Mouse (Mus musculus) forebrain, embryonic 10.5 days (tissue): ENCODE data around the gene Fam189a1. TPM values are rescaled to one million over a fixed set of nuclear protein-coding genes. Genes with fewer than 3 reads are reported as not detected.

Experiments used
- DNase-seq: peaks from one replicate; pipeline ENCODE4 v3.0.0-alpha.2; 2017; ENCODE audit warnings: low spot score; ENCODE audit errors: extremely low spot score
- H3K27ac ChIP-seq: fragments of 300-500 bp; sonication (generic); 2 replicates; pipeline ENCODE4 v1.5.1; 2016; ENCODE audit warnings: mild to moderate bottlenecking
- H3K27me3 ChIP-seq: fragments of 300-500 bp; sonication (generic); 2 replicates; pipeline ENCODE4 v1.6.1; 2016; ENCODE audit warnings: mild to moderate bottlenecking; ENCODE audit not compliant: poor library complexity, severe bottlenecking
- H3K36me3 ChIP-seq: fragments of 300-500 bp; sonication (generic); replicated peaks from 2 replicates; pipeline ENCODE4 v1.6.1; 2016; ENCODE audit warnings: mild to moderate bottlenecking, moderate library complexity
- H3K4me1 ChIP-seq: fragments of 300-500 bp; sonication (generic); 2 replicates; pipeline ENCODE4 v1.6.1; 2016
- H3K4me3 ChIP-seq: fragments of 300-500 bp; sonication (generic); 2 replicates; pipeline ENCODE4 v1.5.1; 2016; ENCODE audit warnings: mild to moderate bottlenecking, moderate library complexity
- H3K9me3 ChIP-seq: fragments of 300-500 bp; sonication (generic); 2 replicates; pipeline ENCODE4 v1.6.1; 2016; ENCODE audit warnings: mild to moderate bottlenecking, moderate library complexity
- WGBS: fragments of 180-500 bp; shearing (Covaris S2); methylation state at CpG from one replicate; pipeline ENCODE4 v1.1.7; 2016; 5-methylcytosine and 5-hydroxymethylcytosine counted together
- polyA plus RNA-seq: library from polyadenylated mRNA; unstranded; fragments of >200 nt; fragmentation: Nextera tagmentation; extraction: Ambion mirVana; gene quantifications from 2 replicates; pipeline ENCODE4 v1.2.1, GENCODE M21; 2016

Fam189a1 gene
- polyA plus RNA-seq, 1 experiment from 2014 or later: 1.0 TPM

DNA sequence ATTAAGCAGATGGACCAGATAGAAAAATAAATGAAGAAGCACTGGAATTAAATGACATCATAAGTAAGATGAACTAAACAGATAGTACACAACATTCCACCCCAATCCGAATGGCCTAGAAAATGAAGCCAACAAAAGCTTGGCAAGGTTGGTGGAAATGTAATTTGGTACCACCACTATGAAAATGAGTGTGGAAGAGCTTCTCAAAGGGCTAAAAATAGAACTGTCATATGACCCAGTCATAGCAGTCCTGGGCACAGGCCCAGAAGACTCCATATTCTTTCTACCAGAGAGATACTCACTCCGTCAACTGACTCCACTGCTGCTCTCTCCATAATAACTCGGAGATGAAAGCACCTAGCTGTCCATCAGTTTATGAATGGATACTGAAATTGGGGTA lies 310.3 kb downstream of the Fam189a1 start:
- Histone ChIP-seq H3K27me3 (no peaks in the 10 kb centered on the region), H3K4me1 (peaks cover 12% of the 10 kb centered on the region), H3K36me3 (no peaks in the 10 kb centered on the region), H3K27ac (no peak overlapping the region), H3K9me3 (no peaks in the 10 kb centered on the region), H3K4me3 (no peak overlapping the region)
- WGBS: 92% methylated on average over 3 of the region's 3 CpGs
- no peak for DNase-seq

DNA sequence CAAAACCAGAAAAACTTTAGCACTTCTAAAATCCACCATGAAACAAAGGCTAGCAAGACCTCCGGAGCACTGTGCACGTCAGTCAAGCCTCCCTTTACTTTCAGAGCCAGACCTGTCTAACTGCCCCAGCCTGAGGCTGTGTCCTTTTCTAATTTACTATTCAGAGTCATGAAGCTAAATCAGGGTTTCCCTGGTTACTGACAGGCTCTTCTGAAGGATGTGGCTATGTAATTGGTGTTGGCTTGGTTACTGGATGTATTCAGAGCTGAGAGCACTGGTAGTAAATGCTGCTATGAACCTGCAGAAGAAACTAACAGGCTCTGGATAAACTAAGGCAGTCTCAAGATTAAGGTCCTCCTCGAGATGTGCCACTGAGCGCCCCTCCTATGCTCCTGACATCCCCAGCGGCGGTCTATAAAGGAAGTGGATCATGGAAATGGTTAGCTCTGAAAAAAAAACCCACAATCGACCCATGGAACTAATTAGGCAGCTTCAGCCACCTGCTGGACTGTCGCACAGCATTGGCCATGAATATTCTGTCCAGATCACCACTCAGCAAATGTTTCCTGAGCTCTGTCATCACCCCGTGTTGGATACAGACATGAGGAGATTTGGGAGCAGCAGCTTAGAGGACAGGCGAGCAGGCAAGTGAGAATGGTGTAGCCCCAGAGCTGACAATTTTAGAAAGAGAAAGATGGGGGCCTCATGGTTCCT lies 315.3 kb downstream of the Fam189a1 start:
- 54% methylated on average over 10 of the region's 10 CpGs for WGBS
- H3K4me1 ChIP-seq: peaks cover 29% of the 10 kb centered on the region
- no peaks in the 10 kb centered on the region for H3K36me3 ChIP-seq
- peak overlapping the region; percentile 80; the same call in 1 of the 2 replicates for H3K27ac ChIP-seq
- DNase-seq: peak; percentile 19
- no peak overlapping the region for H3K4me3 ChIP-seq
- no peaks in the 10 kb centered on the region for H3K9me3 ChIP-seq
- H3K27me3 ChIP-seq: peaks cover 12% of the 10 kb centered on the region; the same call in 1 of the 2 replicates

GRCm38 (mm10) chr7:64840576-64840895 lies 315.8 kb downstream of the Fam189a1 start:
- Histone ChIP-seq H3K4me3 (peak overlapping the region; percentile 53), H3K36me3 (no peaks in the 10 kb centered on the region), H3K27ac (peak overlapping the region; percentile 80), H3K27me3 (peaks cover 12% of the 10 kb centered on the region; the same call in 1 of the 2 replicates), H3K9me3 (no peaks in the 10 kb centered on the region), H3K4me1 (peaks cover 29% of the 10 kb centered on the region)
- WGBS: 76% methylated on average over 1 of the region's 1 CpGs
- DNase-seq: no peak

DNA sequence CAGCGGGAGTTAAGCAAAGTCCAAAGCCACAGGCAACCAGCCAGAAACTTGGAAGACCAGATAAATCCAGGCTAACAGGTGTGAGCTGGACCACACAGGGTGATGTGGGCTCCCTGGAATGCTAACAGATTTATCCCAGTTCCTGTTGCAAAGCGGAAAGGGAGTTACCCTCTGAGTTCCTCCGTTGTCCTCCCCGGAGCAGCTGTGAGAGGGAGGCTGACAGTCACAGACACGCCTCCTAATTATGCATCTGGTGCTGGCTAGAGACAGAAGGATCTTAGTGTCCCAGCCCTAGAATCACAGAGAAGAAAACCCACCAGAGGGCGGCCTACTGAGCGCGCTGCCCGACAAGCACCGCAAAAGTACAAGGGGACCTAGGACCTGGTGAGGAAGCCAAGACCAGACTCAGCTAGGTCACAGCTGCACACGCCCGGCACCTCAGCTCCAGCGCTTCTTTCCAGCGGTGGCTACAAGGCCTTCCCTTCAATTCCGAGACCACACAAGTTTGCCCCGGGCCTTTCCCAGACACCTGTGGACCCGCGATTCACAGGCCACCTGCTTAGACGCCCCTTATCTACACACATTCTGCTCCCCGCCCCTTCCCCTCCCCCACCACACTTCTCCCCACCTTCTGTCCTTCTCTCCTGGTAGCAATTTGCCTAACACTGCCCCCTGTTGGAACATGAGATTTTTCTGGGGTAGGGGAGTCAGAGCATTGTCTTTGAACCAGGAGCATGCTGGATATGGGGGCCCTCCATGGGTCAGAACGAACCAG lies 316.4 kb downstream of the Fam189a1 start:
- Histone ChIP-seq H3K27me3 (peaks cover 12% of the 10 kb centered on the region; the same call in 1 of the 2 replicates), H3K36me3 (no peaks in the 10 kb centered on the region), H3K4me3 (peak overlapping the region; percentile 53), H3K4me1 (peaks cover 29% of the 10 kb centered on the region), H3K9me3 (no peaks in the 10 kb centered on the region), H3K27ac (peak overlapping the region; percentile 80)
- DNase-seq: peak; percentile 64
- 1% methylated on average over 21 of the region's 21 CpGs for WGBS

GRCm38 (mm10) chr7:64839281-64839680 lies 317.1 kb downstream of the Fam189a1 start:
- DNase-seq: no peak
- 67% methylated on average over 2 of the region's 2 CpGs for WGBS
- Histone ChIP-seq H3K27ac (peak overlapping the region; percentile 80; the same call in 1 of the 2 replicates), H3K36me3 (no peaks in the 10 kb centered on the region), H3K4me1 (peaks cover 29% of the 10 kb centered on the region), H3K4me3 (peak overlapping the region; percentile 53; the same call in 1 of the 2 replicates), H3K9me3 (no peaks in the 10 kb centered on the region), H3K27me3 (peaks cover 12% of the 10 kb centered on the region; the same call in 1 of the 2 replicates)

GRCm38 (mm10) chr7:64830214-64830995 lies 326.0 kb downstream of the Fam189a1 start:
- Histone ChIP-seq H3K4me1 (peaks cover 3% of the 10 kb centered on the region; the same call in 1 of the 2 replicates), H3K36me3 (no peaks in the 10 kb centered on the region), H3K27ac (no peak overlapping the region), H3K27me3 (no peaks in the 10 kb centered on the region), H3K4me3 (no peak overlapping the region), H3K9me3 (no peaks in the 10 kb centered on the region)
- WGBS: 63% methylated on average over 5 of the region's 5 CpGs
- DNase-seq: no peak

DNA sequence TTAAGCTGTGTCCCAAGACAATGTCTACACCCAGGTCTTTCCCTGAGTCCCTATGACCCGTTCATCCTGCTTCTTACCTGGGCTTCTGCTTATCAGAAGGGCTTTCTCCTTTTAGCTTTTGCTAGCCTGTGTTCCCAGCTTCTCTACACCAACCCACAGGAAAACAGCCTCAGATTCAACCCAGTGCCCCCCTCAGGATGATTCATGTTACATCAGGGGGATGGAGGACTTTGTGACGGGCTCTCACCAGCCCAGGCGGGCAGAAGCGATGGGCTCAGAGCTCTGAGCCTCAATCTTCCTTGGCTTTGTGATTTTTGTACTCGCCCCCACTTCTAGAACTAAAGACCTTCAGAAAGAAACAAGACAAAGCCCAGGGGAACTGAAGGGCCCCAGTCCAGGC lies 335.3 kb downstream of the Fam189a1 start:
- DNase-seq: no peak
- Histone ChIP-seq H3K9me3 (no peaks in the 10 kb centered on the region), H3K4me3 (no peak overlapping the region), H3K27ac (no peak overlapping the region), H3K36me3 (no peaks in the 10 kb centered on the region), H3K4me1 (no peaks in the 10 kb centered on the region), H3K27me3 (no peaks in the 10 kb centered on the region)
- WGBS: 73% methylated on average over 5 of the region's 5 CpGs

DNA sequence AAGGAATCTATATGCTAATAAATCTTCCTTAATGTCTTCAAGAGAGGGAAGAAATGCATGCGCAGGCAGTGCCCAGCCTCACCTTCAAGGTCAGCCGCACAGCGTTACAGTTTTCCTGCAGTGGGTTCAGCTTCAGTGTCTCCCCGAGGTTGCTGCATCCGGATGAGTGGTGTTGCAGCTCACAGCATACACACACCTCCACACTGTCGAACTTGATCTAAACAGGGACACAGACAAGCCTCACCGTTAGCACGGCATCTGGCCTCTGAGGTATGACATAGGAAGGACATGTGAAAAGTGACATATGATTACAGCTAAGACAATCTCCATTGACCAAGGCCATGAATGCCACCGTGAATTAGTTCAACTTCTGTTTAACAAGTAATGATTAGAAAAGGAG lies 336.7 kb downstream of the Fam189a1 start:
- H3K9me3 ChIP-seq: no peaks in the 10 kb centered on the region
- no peak for DNase-seq
- no peaks in the 10 kb centered on the region for H3K36me3 ChIP-seq
- WGBS: 93% methylated on average over 9 of the region's 9 CpGs
- H3K27ac ChIP-seq: no peak overlapping the region
- no peak overlapping the region for H3K4me3 ChIP-seq
- no peaks in the 10 kb centered on the region for H3K27me3 ChIP-seq
- no peaks in the 10 kb centered on the region for H3K4me1 ChIP-seq

DNA sequence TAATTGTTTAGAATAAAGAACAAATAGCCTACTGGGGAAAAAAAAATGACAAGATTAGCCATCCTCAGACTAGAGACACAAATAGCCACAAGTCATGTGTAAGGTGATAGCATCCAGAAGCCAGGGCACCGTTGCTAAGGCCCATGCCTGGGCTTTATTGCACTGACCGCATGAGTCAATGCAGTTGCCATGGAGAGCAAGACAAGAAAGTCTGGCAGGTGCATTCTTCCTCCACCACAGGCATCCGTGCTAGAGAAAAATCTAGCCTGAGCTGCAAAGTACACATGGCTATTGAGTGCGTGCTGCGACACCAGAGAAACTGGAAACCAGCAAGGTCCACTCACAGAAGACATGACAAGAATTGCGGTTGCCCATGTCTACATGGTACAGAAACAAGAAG lies 347.5 kb downstream of the Fam189a1 start:
- WGBS: 58% methylated on average over 6 of the region's 6 CpGs
- Histone ChIP-seq H3K9me3 (no peaks in the 10 kb centered on the region), H3K27ac (no peak overlapping the region), H3K27me3 (peaks cover 5% of the 10 kb centered on the region; the same call in 1 of the 2 replicates), H3K4me1 (peaks cover 17% of the 10 kb centered on the region), H3K36me3 (no peaks in the 10 kb centered on the region), H3K4me3 (no peak overlapping the region)
- DNase-seq: peak; percentile 39

GRCm38 (mm10) chr7:64805100-64805499 lies 351.3 kb downstream of the Fam189a1 start:
- 80% methylated on average over 8 of the region's 8 CpGs for WGBS
- no peak overlapping the region for H3K27ac ChIP-seq
- no peak overlapping the region for H3K4me3 ChIP-seq
- DNase-seq: no peak
- no peaks in the 10 kb centered on the region for H3K9me3 ChIP-seq
- peaks cover 5% of the 10 kb centered on the region; the same call in 1 of the 2 replicates for H3K27me3 ChIP-seq
- H3K4me1 ChIP-seq: peaks cover 47% of the 10 kb centered on the region
- H3K36me3 ChIP-seq: no peaks in the 10 kb centered on the region

DNA sequence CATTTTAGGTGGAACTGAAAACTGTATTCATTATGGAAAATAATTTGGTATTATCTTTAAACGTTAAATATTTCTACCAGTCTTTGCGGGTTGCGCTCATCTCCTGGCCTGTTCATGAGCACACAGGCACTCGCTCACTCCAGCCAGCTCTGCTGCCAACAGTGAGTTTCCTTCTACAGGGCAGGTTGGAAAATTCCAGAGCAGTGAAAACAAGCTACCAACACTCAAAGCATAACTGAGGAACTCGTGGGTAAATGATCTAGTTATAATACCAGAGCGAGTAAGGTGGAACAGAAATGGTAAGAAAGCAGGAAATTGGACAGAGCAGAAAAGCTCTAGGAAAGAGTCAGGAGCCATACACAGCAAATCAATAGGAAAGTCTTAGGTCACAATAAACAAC lies 360.8 kb downstream of the Fam189a1 start:
- no peak for DNase-seq
- peaks cover 5% of the 10 kb centered on the region; the same call in 1 of the 2 replicates for H3K4me1 ChIP-seq
- no peaks in the 10 kb centered on the region for H3K9me3 ChIP-seq
- 85% methylated on average over 6 of the region's 6 CpGs for WGBS
- no peak overlapping the region for H3K4me3 ChIP-seq
- H3K27me3 ChIP-seq: no peaks in the 10 kb centered on the region
- H3K27ac ChIP-seq: no peak overlapping the region
- H3K36me3 ChIP-seq: no peaks in the 10 kb centered on the region

GRCm38 (mm10) chr7:64792031-64792430 lies 364.3 kb downstream of the Fam189a1 start:
- no peaks in the 10 kb centered on the region for H3K27me3 ChIP-seq
- DNase-seq: no peak
- 0 out of 2 replicates have a peak, but pooled peaks cover 3% of the 10 kb centered on the region for H3K4me1 ChIP-seq
- 81% methylated on average over 8 of the region's 8 CpGs for WGBS
- H3K9me3 ChIP-seq: no peaks in the 10 kb centered on the region
- H3K27ac ChIP-seq: no peak overlapping the region
- no peak overlapping the region for H3K4me3 ChIP-seq
- H3K36me3 ChIP-seq: no peaks in the 10 kb centered on the region
